Mouse (Mus musculus) CH12.LX (cell line): ENCODE data around the gene Rcn1.
A peak's percentile ranks its signal among the peaks of the same experiment; 100 is the strongest.

ENCODE experiments used
- BHLHE40 ChIP-seq: IDR thresholded peaks from 2 replicates; pipeline ENCODE4 v1.6.1; 2011; ENCODE audit warnings: mild to moderate bottlenecking, low read depth, low read length, improper control_type of control experiment
- CTCF ChIP-seq, 2 experiments: IDR thresholded peaks in 1 of 2; conservative IDR thresholded peaks in 1 of 2; 2 replicates each; pipeline ENCODE4 v1.5.1; 2011 to 2012; ENCODE audit warnings: low read depth in 2 of 2, low read length in 2 of 2, improper control_type of control experiment in 1 of 2, inconsistent platforms in 1 of 2, mild to moderate bottlenecking in 1 of 2, moderate library complexity in 1 of 2
- MEF2A ChIP-seq: IDR thresholded peaks from 2 replicates; pipeline ENCODE4 v1.6.1; 2014; ENCODE audit warnings: low read depth, mild to moderate bottlenecking, inconsistent platforms, low read length, improper control_type of control experiment, borderline replicate concordance
- NRF1 ChIP-seq: IDR thresholded peaks from 2 replicates; pipeline ENCODE4 v1.6.1; 2014; ENCODE audit warnings: low read depth, mild to moderate bottlenecking, inconsistent platforms, low read length, improper control_type of control experiment, moderate library complexity
- POLR2A ChIP-seq: IDR thresholded peaks from 2 replicates; pipeline ENCODE4 v1.6.1; 2011; ENCODE audit warnings: low read depth, mild to moderate bottlenecking, improper control_type of control experiment, low read length

GRCm38 (mm10) chr2:105367623-105368022 is 31.5 kb downstream of the Rcn1 start:
- TF ChIP-seq CTCF (conservative IDR thresholded peaks at IDR 0.05 in 1 of 2, IDR thresholded peaks at IDR 0.05 in 1 of 2; ENCODE audit: low read depth in 2 of 2, low read length in 2 of 2) (peak in 1 of 2 experiments; percentile 74; a peak in 2 of 4 replicates), POLR2A (no peak), MEF2A (no peak), NRF1 (no peak), BHLHE40 (no peak)
